Mouse (Mus musculus) testis, postnatal 10 days (tissue): ENCODE results near the gene Adamts20.
"Not testable (repeated sequence)": the region's sequence is repeated elsewhere in the genome, so short reads cannot be mapped to it uniquely, and the experiment has no call there.

Source experiments
- DNase-seq: peaks from one replicate; pipeline ENCODE4 v3.0.0; 2021; ENCODE audit warnings: low spot score

Gene Adamts20

DNA sequence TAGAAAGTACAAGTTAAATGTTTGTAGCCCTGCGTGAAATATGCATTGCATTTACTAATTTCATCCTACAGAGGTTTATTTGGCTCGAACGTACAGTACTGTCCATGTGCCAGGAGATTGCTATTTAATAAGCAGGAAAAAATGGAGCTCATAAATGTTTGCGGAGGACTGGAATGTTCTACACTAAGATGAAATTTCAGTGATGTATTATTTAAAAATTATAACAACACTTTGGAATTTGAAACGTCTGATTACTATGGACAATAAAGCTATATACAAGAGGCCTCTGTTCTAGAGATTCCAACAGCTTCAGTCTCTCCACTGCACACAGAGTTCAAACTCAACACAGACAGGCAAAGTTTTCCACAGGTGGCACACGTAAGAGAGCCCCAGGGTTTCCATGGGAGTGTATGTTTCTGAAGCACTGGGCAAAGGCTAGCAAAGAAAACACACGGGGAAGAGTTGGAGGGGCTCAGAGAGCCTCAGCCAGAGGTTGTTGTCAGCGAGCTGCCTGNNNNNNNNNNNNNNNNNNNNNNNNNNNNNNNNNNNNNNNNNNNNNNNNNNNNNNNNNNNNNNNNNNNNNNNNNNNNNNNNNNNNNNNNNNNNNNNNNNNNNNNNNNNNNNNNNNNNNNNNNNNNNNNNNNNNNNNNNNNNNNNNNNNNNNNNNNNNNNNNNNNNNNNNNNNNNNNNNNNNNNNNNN, 20.6 kb downstream of the Adamts20 start:
- no peak for DNase-seq

GRCm38 (mm10) chr15:94444043-94444436, 21.2 kb downstream of the Adamts20 start:
- DNase-seq, result no peak

- no peak for DNase-seq
Measured at GRCm38 (mm10) chr15:94443025-94443424, 22.2 kb downstream of the Adamts20 start.

DNA sequence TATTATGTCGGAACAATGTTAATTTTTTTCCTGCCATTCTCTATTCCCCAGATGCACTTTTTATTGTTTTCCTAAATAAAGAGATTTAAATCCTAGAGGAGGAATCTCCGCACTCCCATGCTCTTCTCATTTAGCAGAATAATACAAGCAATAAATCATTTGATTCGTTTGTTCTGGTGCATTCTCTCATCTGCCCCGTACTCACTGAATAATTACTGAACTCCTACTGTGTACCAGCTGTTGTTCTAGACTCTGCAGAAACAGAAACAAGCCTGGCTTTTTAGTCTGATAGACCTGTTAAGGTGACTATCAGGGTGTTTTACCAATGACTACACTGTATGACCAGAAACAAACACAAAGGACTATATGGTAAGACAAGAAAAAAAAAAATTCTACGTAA, 29.7 kb downstream of the Adamts20 start:
- no peak for DNase-seq

DNA sequence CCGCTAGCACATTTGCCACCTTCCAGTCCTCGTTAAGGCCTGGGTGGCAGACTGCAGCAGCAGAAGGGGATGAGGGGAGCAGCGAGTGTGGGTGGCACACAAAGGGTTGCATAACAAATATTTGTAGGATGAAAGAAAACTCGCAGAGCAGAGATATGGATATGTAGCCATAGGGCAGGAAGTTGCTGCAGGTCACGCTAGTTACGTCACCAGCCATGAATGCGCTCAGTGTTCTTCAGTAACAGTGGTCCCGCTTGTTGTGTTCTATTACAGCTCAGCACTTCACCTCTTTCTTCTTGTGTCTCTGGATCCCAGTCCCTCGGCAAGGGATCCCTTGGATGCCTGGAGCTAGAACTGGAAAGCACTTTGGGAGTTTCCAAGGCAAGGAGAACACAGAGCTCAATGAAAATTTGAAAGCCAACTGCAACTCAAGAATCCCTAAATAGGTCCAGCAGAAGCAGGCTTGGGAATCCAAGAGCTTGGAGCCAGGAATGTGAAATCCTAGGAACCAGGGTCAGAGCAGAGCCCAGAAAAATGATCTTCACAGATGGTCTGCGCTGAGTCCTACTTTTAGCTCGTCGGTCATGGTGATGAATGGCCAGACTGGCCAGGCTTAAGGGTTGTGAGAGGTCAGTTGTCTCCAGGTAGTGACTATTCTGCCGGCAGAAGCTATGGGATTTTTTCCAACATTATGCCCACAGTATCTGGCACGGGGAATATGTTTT, 34.4 kb downstream of the Adamts20 start:
- DNase-seq, result no peak

DNA sequence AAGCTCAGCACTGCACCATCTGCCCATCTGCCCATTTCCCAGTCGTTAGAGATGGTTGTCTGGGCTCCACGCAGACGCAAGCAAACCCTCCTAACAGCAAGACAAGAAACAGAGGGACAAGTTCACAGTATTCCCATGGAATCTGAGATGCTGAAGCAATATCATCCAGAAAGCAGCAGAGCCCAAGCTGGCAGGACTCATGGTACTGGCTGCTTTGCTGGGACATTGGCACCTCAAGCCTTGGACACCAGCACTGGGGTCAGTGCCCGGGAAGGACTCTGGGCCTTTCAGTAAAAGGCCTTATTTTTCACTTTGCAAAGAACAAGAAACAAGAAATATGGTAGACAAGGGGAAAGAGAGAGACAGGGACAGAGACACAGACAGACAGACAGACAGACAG, 36.5 kb downstream of the Adamts20 start:
- DNase-seq, result no peak

DNA sequence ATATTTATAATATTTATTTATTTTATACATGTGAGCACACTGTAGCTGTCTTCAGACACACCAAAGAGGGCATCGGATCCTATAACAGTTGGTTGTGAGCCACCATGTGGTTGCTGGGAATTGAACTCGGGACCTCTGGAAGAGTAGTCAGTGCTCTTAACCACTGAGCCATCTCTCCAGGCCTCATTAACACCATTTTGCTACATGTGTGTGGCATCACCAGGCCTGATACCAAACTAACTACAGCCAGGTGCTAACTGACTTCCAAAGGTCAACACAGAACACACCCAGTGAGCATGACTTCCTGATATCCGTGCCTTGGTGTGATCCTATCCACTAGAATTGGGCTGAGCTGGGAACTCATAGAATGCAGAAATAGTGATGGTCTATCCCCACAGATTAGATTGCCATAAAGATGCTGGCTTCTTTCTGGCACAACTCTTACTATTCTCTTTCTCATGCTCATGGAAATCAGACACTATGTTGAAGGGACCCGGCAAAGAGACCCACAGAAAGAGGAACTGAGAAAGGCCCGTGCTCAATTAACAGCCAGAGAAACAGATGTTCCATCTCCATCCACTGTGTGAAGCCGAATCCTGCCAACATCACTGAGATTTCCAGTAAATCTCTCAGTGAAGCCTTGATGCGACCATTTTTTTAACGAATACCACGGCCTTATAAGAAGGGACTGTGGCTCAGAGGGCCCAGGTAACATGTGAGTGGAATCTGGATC, 37.6 kb downstream of the Adamts20 start:
- no peak for DNase-seq

DNA sequence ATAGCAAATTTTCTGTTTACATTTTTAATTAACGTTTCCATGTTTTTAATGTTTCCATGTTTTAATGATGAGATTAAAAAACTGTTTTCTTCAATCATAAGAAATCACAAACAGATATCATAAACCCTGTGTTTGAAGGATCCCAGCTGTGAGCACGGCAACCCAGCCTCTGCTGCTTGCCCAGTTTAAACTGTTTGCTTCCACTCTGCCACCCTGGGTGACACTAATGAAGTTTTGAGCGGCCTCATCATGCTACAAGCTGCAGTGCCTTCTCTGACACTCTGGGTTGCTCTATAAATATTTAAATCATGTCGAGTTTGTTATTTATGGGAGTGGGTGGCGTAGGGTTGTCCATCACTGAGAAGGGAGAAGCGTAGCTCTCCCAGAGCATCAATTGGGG, 44.7 kb downstream of the Adamts20 start:
- DNase-seq, result no peak

DNA sequence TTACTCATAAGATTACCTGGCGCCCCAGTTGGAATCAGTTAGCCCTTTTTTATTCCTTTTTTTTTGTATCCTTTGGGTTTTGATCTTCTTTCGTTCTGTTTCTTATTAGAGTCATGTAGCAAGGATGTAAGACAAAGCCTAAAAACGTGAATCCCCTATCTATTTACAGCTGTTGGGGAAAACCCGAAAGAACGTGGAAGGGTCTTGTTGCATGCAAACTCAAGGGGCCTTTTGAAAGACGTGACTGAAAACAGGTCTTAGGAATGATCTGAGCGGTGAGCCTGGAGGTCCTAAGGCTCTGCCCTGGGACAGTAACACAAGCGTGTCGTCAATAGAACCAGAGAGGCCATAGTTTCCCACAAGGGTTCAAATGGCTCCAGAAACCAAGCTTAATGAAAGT, 46.1 kb downstream of the Adamts20 start:
- DNase-seq, result no peak

DNA sequence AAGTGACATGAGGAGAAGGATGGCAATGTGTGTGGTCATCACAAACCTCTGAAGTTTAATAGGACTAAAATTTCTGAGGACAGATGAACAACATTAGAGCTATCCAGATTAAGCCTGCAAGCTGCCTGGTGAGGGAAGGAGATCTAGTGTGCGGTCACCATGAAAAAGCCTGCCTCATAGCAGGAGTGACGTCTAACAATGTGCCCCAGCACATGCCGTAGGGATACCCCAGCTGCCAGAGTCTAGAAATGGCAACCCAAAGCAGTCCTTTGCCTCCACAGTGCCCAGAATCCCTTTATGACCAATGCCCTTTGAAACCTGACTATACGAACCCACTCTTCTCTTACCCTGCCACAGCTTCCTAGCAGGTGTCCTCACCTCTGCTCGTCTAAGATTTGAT, 46.8 kb downstream of the Adamts20 start:
- DNase-seq, result no peak

GRCm38 (mm10) chr15:94417216-94418155, 47.7 kb downstream of the Adamts20 start:
- no peak for DNase-seq

- DNase-seq, result no peak
Measured at GRCm38 (mm10) chr15:94409832-94410231, 55.4 kb downstream of the Adamts20 start.

GRCm38 (mm10) chr15:94406364-94406763, 58.9 kb downstream of the Adamts20 start:
- no peak for DNase-seq

- DNase-seq, result peak; percentile 85
Measured at GRCm38 (mm10) chr15:94404071-94404545, 61.1 kb downstream of the Adamts20 start.

DNA sequence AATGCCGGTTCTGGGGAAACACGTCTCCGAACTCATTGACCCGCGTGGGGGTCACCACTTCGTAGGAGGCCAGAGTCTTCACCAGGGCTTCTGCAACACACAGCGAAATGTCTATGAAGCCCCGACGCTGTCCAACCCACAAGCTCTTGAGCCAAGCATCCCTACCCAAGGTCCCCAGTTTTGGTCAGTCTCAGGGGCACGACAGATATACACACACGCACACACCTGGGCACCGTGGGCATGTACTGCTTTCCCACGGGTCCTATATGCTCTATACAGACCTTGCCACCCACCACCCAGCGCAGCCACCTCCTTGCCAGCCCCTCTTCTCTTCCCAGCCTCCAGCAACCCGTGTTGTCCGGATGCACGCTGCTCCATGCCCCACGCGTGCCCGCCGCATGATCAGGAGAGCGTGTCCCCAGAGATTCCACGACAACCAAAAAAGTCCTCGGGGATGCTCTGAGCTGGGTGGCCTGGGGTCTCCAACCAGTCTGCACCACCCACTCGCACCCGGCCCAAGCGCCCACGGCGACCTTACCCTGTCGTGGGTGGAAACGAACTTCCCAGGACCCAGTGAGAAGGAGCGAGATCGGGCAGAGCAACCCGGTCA, 61.7 kb downstream of the Adamts20 start:
- no peak for DNase-seq

GRCm38 (mm10) chr15:94403018-94403417, 62.2 kb downstream of the Adamts20 start:
- no peak for DNase-seq

DNA sequence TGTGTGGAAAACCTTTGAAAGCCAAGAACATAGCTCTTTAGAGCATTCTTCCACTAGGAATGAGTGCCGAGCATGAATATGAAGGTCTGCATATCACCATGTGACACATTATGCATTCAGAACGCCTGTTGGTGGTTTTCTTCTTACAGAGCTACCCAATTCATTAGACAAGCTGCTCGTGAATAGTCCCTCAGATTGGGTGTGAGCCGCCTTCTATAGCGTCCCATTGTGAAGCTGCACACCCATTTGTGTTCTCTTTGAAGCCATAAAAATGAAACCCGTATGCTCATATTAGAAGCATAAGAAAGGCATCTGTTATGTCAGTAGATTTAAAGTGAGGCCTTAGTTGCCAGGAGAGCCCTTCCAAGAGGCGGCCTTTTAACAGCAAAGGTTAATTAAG, 72.5 kb downstream of the Adamts20 start:
- DNase-seq, result no peak

DNA sequence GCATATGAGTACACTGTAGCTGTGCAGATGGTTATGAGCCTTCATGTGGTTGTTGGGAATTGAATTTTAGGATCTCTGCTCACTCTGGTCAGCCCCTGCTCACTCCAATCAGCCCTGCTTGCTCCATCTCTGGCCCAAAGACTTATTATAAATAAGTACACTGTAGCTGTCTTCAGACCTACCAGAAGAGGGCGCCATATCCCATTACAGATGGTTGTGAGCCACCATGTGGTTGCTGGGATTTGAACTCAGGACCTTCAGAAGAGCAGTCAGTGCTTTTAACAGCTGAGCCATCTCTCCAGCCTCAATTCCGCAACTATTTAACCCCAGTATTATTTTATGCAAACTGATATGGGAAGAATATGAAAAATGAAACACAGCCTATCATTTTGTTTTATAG, 75.1 kb downstream of the Adamts20 start:
- not testable (repeated sequence) for DNase-seq

DNA sequence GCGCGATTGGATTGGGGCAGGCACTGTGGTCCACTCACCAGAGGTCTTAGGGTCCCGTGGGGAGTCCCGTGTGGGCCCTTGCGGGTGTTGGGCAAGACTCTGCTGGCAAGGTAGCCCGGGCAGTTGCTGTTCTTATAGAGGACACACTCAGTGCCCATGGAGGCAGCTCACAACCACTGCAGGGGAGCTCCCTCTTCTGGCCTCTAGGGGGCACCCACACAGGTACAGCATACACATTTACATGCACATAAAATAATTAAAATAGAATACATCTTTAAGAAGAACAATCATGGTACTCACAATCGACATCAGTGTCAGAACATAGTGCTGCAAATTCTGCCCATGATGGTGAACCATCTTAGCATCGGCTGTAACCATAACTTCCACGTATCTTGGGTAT, 85.8 kb downstream of the Adamts20 start:
- no peak for DNase-seq

- DNase-seq, result no peak
Measured at GRCm38 (mm10) chr15:94372548-94372947, 92.7 kb downstream of the Adamts20 start.

DNA sequence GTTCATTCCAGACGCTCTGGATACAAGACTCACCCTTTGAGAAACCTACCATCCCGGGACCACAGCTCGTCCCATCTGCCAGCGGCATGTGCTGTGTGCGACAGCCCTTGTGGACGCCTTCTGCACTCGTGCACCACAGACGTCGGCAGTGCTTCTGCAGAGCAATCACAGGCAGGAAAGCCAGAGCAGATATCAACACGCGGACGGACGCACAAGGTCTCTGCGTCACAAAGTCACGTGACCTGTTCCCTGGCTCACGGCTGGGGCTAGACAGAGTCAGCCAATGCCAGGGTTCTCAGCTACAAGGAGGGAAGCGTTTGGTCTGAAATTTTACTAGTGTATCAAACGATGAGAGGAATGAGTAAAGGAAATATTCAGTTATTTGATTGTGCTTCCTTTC, 116.2 kb downstream of the Adamts20 start:
- no peak for DNase-seq
